Comparison of ENCODE assay signal across 9 mouse cellular contexts in the genomic region with DNA sequence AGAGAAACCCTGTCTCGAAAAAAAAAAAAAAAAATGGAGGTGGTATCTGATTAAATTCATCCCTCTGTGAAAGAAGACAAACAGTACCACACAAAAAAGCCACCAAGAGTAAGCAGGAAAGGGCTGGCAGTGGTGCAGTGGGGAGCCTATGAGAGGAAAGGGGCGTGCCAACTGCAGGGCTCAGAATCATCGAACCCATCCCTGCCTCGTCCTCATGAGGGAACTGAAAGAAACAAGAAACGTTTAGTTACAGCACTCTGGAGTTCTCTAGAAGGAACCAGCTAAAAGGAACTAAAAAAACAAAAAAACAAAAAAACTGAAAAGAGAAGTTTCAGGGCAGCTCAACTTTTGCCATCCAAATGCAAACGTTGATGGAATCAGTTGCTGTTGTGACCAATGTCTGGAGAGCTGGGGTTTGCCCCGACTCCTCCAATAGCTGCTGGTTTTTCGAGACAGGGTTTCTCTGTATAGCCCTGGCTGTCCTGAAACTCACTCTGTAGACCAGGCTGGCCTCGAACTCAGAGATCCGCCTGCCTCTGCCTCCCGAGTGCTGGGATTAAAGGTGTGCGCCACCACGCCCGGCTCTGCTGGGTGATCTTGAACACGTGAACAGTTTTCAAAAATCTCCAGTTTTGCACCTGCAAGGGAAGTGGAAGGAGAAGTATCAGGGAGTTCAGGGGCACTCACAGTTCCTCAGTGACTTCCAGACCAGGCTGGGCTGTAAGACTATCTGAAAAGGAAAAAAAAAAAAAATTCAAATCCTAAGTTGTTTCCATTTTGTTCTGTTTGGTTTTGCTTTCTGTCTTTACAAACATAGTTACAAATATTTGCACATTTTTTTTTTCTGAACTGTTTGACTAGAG. TPM values are rescaled to one million over a fixed set of nuclear protein-coding genes. Genes with fewer than 3 reads are reported as not detected.
DNase-seq lines count a peak whose midpoint lies in the region; ATAC-seq and TF ChIP-seq lines count a peak whose summit lies in the region.
"Had no signal": no experiment of that assay in that cellular context is flagged by ENCODE, and none has a peak within 500 bp of the region (broad histone marks: within the 10 kb centered on the region; RNA-seq: fewer than 3 reads in every experiment).

No protein-coding gene starts in this region.

- intact Hi-C loops in gastrocnemius, adult 2 months (cut with DNase I) = no loop called here
- intact Hi-C loops in gastrocnemius, postnatal 36 days (cut with DNase I) = loop anchor here (5.0 kb wide), 1 partner anchor 32 kb away; no protein-coding TSS in a partner anchor

- no peak for TF ChIP-seq EP300 in liver, postnatal 0 days (IDR thresholded peaks at IDR 0.05; ENCODE audit: low read depth)

- peak; percentile 53 for ATAC-seq in liver, postnatal 0 days
- no peak for ATAC-seq in kidney, embryonic 15.5 days (replicated peaks; ENCODE audit: low FRiP score)
- ATAC-seq in kidney, embryonic 16.5 days (ENCODE audit: low FRiP score, low TSS enrichment) = no peak

- H3K4me1 ChIP-seq in liver, postnatal 0 days (ENCODE audit: insufficient read depth) = no peaks in the 10 kb centered on the region
- H3K4me1 ChIP-seq in kidney, embryonic 15.5 days = no peaks in the 10 kb centered on the region
- H3K4me1 ChIP-seq in kidney, embryonic 16.5 days (ENCODE audit: insufficient read depth, low read length) = no peaks in the 10 kb centered on the region
- H3K4me1 ChIP-seq in hindbrain, embryonic 10.5 days (replicated peaks) = no peaks in the 10 kb centered on the region

- no peak overlapping the region for H3K4me3 ChIP-seq in gastrocnemius, adult 2 months
- no peak overlapping the region for H3K4me3 ChIP-seq in liver, postnatal 0 days (ENCODE audit: low read depth, low read length)
- H3K4me3 ChIP-seq in kidney, embryonic 15.5 days (replicated peaks) = no peak overlapping the region
- H3K4me3 ChIP-seq in kidney, embryonic 16.5 days (ENCODE audit: low read length) = no peak overlapping the region
- no peak overlapping the region for H3K4me3 ChIP-seq in hindbrain, embryonic 10.5 days

- no peak overlapping the region; the same call in 1 of the 2 replicates for H3K27ac ChIP-seq in gastrocnemius, adult 2 months
- peak overlapping the region; percentile 76 for H3K27ac ChIP-seq in liver, postnatal 0 days (ENCODE audit: low read depth)
- H3K27ac ChIP-seq in kidney, embryonic 15.5 days = no peak overlapping the region
- H3K27ac ChIP-seq in kidney, embryonic 16.5 days (ENCODE audit: low read length) = no peak overlapping the region
- no peak overlapping the region for H3K27ac ChIP-seq in hindbrain, embryonic 10.5 days

- H3K4me2 ChIP-seq in liver, postnatal 0 days (ENCODE audit: low read depth, low read length) = peak overlapping the region; percentile 35
- H3K4me2 ChIP-seq in kidney, embryonic 15.5 days = no peak overlapping the region
- no peak overlapping the region for H3K4me2 ChIP-seq in kidney, embryonic 16.5 days (replicated peaks; ENCODE audit: low read depth, low read length)

- no peak overlapping the region for H3K9ac ChIP-seq in liver, postnatal 0 days (replicated peaks)
- H3K9ac ChIP-seq in kidney, embryonic 15.5 days = no peak overlapping the region
- H3K9ac ChIP-seq in kidney, embryonic 16.5 days (replicated peaks; ENCODE audit: low read length) = no peak overlapping the region

- WGBS in liver, postnatal 0 days (ENCODE audit: insufficient replicate concordance) = 38% methylated on average over 15 of the region's 15 CpGs
- 77% methylated on average over 15 of the region's 15 CpGs for WGBS in kidney, embryonic 15.5 days
- 68% methylated on average over 13 of the region's 15 CpGs for WGBS in kidney, embryonic 16.5 days
- whole genome bisulfite sequencing in hindbrain, embryonic 10.5 days = 79% methylated on average over 15 of the region's 15 CpGs

- no peaks in the 10 kb centered on the region for H3K36me3 ChIP-seq in liver, postnatal 0 days (replicated peaks; ENCODE audit: insufficient read depth, low read length)
- no peaks in the 10 kb centered on the region for H3K36me3 ChIP-seq in kidney, embryonic 15.5 days
- H3K36me3 ChIP-seq in kidney, embryonic 16.5 days (ENCODE audit: insufficient read depth, low read length) = no peaks in the 10 kb centered on the region
- H3K36me3 ChIP-seq in hindbrain, embryonic 10.5 days = no peaks in the 10 kb centered on the region

- peak; percentile 28 for DNase-seq in gastrocnemius, adult 2 months
- no peak for DNase-seq in gastrocnemius, postnatal 36 days
- peak; percentile 36 for DNase-seq in T-cell, adult 2 months (ENCODE audit: low spot score)
- peak; percentile 51 for DNase-seq in liver, postnatal 0 days
- DNase-seq in spleen, postnatal 14 days (ENCODE audit: low spot score in 2 of 2) = peak; percentile 33 to 44
- no peak for DNase-seq in hindbrain, embryonic 10.5 days (ENCODE audit: low spot score)
- DNase-seq: kidney, postnatal 25 days had no signal

- TF ChIP-seq CTCF in gastrocnemius, adult 2 months (IDR thresholded peaks at IDR 0.05) = no peak
- no peak for TF ChIP-seq CTCF in liver, postnatal 0 days (IDR thresholded peaks at IDR 0.05; ENCODE audit: low read depth)

- H3K9me3 ChIP-seq in liver, postnatal 0 days (ENCODE audit: low read length) = no peaks in the 10 kb centered on the region
- H3K9me3 ChIP-seq in kidney, embryonic 15.5 days (replicated peaks) = no peaks in the 10 kb centered on the region
- H3K9me3 ChIP-seq in kidney, embryonic 16.5 days (ENCODE audit: low read length) = no peaks in the 10 kb centered on the region
- no peaks in the 10 kb centered on the region for H3K9me3 ChIP-seq in hindbrain, embryonic 10.5 days

- no peaks in the 10 kb centered on the region for H3K27me3 ChIP-seq in liver, postnatal 0 days (ENCODE audit: insufficient read depth, low read length)
- H3K27me3 ChIP-seq in kidney, embryonic 15.5 days = no peaks in the 10 kb centered on the region
- no peaks in the 10 kb centered on the region for H3K27me3 ChIP-seq in kidney, embryonic 16.5 days (ENCODE audit: insufficient read depth, low read length)
- H3K27me3 ChIP-seq in hindbrain, embryonic 10.5 days (ENCODE audit: insufficient read depth, poor library complexity, severe bottlenecking) = no peaks in the 10 kb centered on the region

RNA-seq across cellular contexts. Expression of gene Arid1a, which starts 48.1 kb away (rescaled TPM):
- total RNA-seq in gastrocnemius, adult 2 months (2021) = 10 to 100 TPM; 24.1 to 26.2 TPM
- total RNA-seq in gastrocnemius, postnatal 36 days (2021) = 10 to 100 TPM; 18.1 to 24.4 TPM
- polyA plus RNA-seq in liver, postnatal 0 days (2015; fragmentation: Nextera tagmentation; extraction: Ambion mirVana) = 6.1 and 6.2 TPM in 2 replicates
- polyA plus RNA-seq in kidney, embryonic 15.5 days (2015; fragmentation: Nextera tagmentation; extraction: Ambion mirVana) = 33.5 and 36.1 TPM in 2 replicates
- 30.5 and 35.0 TPM in 2 replicates for polyA plus RNA-seq in kidney, embryonic 16.5 days (2015; fragmentation: Nextera tagmentation; extraction: Ambion mirVana)
- 36.0 and 37.5 TPM in 2 replicates for polyA plus RNA-seq in hindbrain, embryonic 10.5 days (2016; fragmentation: Nextera tagmentation; extraction: Ambion mirVana)

Comparison
In these comparisons a context has a peak if more than half of its experiments do, and no peak if none do; other contexts are left out.
1. DNase-seq: peak in gastrocnemius, adult 2 months (single experiment), T-cell, adult 2 months (single experiment), liver, postnatal 0 days (single experiment) and spleen, postnatal 14 days (2 of 2); none in gastrocnemius, postnatal 36 days (0 of 2) and hindbrain, embryonic 10.5 days (single experiment).